Comparison of ENCODE assay signal across 8 mouse cellular contexts in genomic region chr2:179976295-179976627, GRCm38 (mm10). TPM values are rescaled to one million over a fixed set of nuclear protein-coding genes. Genes with fewer than 3 reads are reported as not detected.
DNase-seq lines count a peak whose midpoint lies in the region; ATAC-seq and TF ChIP-seq lines count a peak whose summit lies in the region.

No protein-coding gene starts in this region.

- under 1% methylated on average over 42 of the region's 54 CpGs for WGBS in kidney, postnatal 0 days
- WGBS in hindbrain, embryonic 15.5 days: 0% methylated on average over 26 of the region's 54 CpGs
- WGBS in midbrain, postnatal 0 days: 0% methylated on average over 25 of the region's 54 CpGs

- peak overlapping the region; percentile 88 for H3K4me3 ChIP-seq in kidney, postnatal 0 days (replicated peaks; ENCODE audit: low read depth, low read length)
- H3K4me3 ChIP-seq in cortical plate, adult 2 months (ENCODE audit: insufficient read depth, low read length): peak overlapping the region; percentile 86
- peak overlapping the region; percentile 73 for H3K4me3 ChIP-seq in hindbrain, embryonic 15.5 days
- peak overlapping the region; percentile 79 for H3K4me3 ChIP-seq in midbrain, postnatal 0 days (ENCODE audit: low read depth, low read length)

- H3K4me1 ChIP-seq in kidney, postnatal 0 days (replicated peaks; ENCODE audit: insufficient read depth, low read length): peaks cover 28% of the 10 kb centered on the region
- peaks cover 18% of the 10 kb centered on the region for H3K4me1 ChIP-seq in cortical plate, adult 2 months (ENCODE audit: control insufficient read depth, insufficient read depth, low read length)
- peaks cover 42% of the 10 kb centered on the region for H3K4me1 ChIP-seq in hindbrain, embryonic 15.5 days (replicated peaks)
- H3K4me1 ChIP-seq in midbrain, postnatal 0 days (ENCODE audit: insufficient read depth, low read length): peaks cover 14% of the 10 kb centered on the region

- TF ChIP-seq CTCF in kidney, postnatal 0 days (IDR thresholded peaks at IDR 0.05; ENCODE audit: low read depth): no peak
- no peak for TF ChIP-seq CTCF in cortical plate, adult 2 months (IDR thresholded peaks at IDR 0.05; ENCODE audit: extremely low read depth, insufficient read depth, low read length)
- no peak for TF ChIP-seq CTCF in midbrain, postnatal 0 days (IDR thresholded peaks at IDR 0.05)

- H3K27ac ChIP-seq in kidney, postnatal 0 days: peak overlapping the region; percentile 99
- H3K27ac ChIP-seq in cortical plate, adult 2 months (ENCODE audit: insufficient read depth, low read length): peak overlapping the region; percentile 93
- peak overlapping the region; percentile 98 for H3K27ac ChIP-seq in hindbrain, embryonic 15.5 days (replicated peaks)
- H3K27ac ChIP-seq in midbrain, postnatal 0 days (ENCODE audit: low read depth, low read length): peak overlapping the region; percentile 99

- no peaks in the 10 kb centered on the region for H3K36me3 ChIP-seq in kidney, postnatal 0 days (ENCODE audit: insufficient read depth, low read length)
- no peaks in the 10 kb centered on the region for H3K36me3 ChIP-seq in hindbrain, embryonic 15.5 days
- H3K36me3 ChIP-seq in midbrain, postnatal 0 days (ENCODE audit: insufficient read depth, low read length): no peaks in the 10 kb centered on the region

- H3K27me3 ChIP-seq in kidney, postnatal 0 days (ENCODE audit: insufficient read depth, low read length): no peaks in the 10 kb centered on the region
- no peaks in the 10 kb centered on the region for H3K27me3 ChIP-seq in hindbrain, embryonic 15.5 days
- no peaks in the 10 kb centered on the region for H3K27me3 ChIP-seq in midbrain, postnatal 0 days (ENCODE audit: insufficient read depth, low read length)

- H3K9ac ChIP-seq in kidney, postnatal 0 days (ENCODE audit: low read depth, low read length): peak overlapping the region; percentile 100
- peak overlapping the region; percentile 81 for H3K9ac ChIP-seq in hindbrain, embryonic 15.5 days
- peak overlapping the region; percentile 96 for H3K9ac ChIP-seq in midbrain, postnatal 0 days (replicated peaks; ENCODE audit: low read length, poor library complexity, severe bottlenecking)

- no peaks in the 10 kb centered on the region for H3K9me3 ChIP-seq in kidney, postnatal 0 days (replicated peaks; ENCODE audit: low read length)
- no peaks in the 10 kb centered on the region for H3K9me3 ChIP-seq in hindbrain, embryonic 15.5 days
- no peaks in the 10 kb centered on the region for H3K9me3 ChIP-seq in midbrain, postnatal 0 days (ENCODE audit: low read length)

- no peak; the same call in none of the 2 replicates for ATAC-seq in kidney, postnatal 0 days (replicated peaks; ENCODE audit: low FRiP score, low read depth)
- no peak; the same call in none of the 2 replicates for ATAC-seq in hindbrain, embryonic 15.5 days (ENCODE audit: low FRiP score, low read depth)
- no peak for ATAC-seq in midbrain, postnatal 0 days (ENCODE audit: low FRiP score)

- TF ChIP-seq POLR2A in cortical plate, adult 2 months (IDR thresholded peaks at IDR 0.05; ENCODE audit: extremely low read depth, insufficient read depth, low read length): no peak

- DNase-seq in kidney, postnatal 0 days (ENCODE audit: low spot score): no peak
- no peak for DNase-seq in kidney, postnatal 25 days
- no peak for DNase-seq in midbrain, postnatal 0 days (ENCODE audit: low spot score)
- no peak for DNase-seq in gastrocnemius, postnatal 25 days
- no peak for DNase-seq in cerebellum, adult 9-11 months
- DNase-seq in frontal cortex, postnatal 14 days (ENCODE audit: low spot score in 2 of 2): no peak

- peak overlapping the region; percentile 97 for H3K4me2 ChIP-seq in kidney, postnatal 0 days (ENCODE audit: low read length)
- peak overlapping the region; percentile 99 for H3K4me2 ChIP-seq in hindbrain, embryonic 15.5 days
- peak overlapping the region; percentile 99 for H3K4me2 ChIP-seq in midbrain, postnatal 0 days (ENCODE audit: low read depth, low read length, poor library complexity, severe bottlenecking)

RNA-seq across cellular contexts. Expression of gene Taf4, which starts 0.2 kb away (rescaled TPM):
- polyA plus RNA-seq in kidney, postnatal 0 days (2015; fragmentation: Nextera tagmentation; extraction: Ambion mirVana): 3.3 and 3.5 TPM in 2 replicates
- polyA plus RNA-seq in cortical plate, adult 2 months (2012; rRNA removed): 10.9 and 11.0 TPM in 2 replicates
- polyA plus RNA-seq in hindbrain, embryonic 15.5 days (2015; fragmentation: Nextera tagmentation; extraction: Ambion mirVana): 3.5 and 3.7 TPM in 2 replicates
- 11.4 and 15.0 TPM in 2 replicates for total RNA-seq in midbrain, postnatal 0 days (2014; rRNA removed)
- polyA plus RNA-seq in midbrain, postnatal 0 days (2015; fragmentation: Nextera tagmentation; extraction: Ambion mirVana): 2.2 and 2.9 TPM in 2 replicates
- 1 to 10 TPM; 7.2 to 9.9 TPM for total RNA-seq in gastrocnemius, postnatal 25 days (2021)

RNA-seq across cellular contexts. Expression of gene Lsm14b, which starts 48.5 kb away (rescaled TPM):
- 9.3 and 10.4 TPM in 2 replicates for polyA plus RNA-seq in kidney, postnatal 0 days (2015; fragmentation: Nextera tagmentation; extraction: Ambion mirVana)
- 78.0 and 80.6 TPM in 2 replicates for polyA plus RNA-seq in cortical plate, adult 2 months (2012; rRNA removed)
- 18.8 and 20.5 TPM in 2 replicates for polyA plus RNA-seq in hindbrain, embryonic 15.5 days (2015; fragmentation: Nextera tagmentation; extraction: Ambion mirVana)
- 113 and 118 TPM in 2 replicates for total RNA-seq in midbrain, postnatal 0 days (2014; rRNA removed)
- polyA plus RNA-seq in midbrain, postnatal 0 days (2015; fragmentation: Nextera tagmentation; extraction: Ambion mirVana): 22.0 and 23.6 TPM in 2 replicates
- total RNA-seq in gastrocnemius, postnatal 25 days (2021): 10 to 100 TPM; 39.7 to 43.9 TPM
